In genomic region chr9:62420261-62420917, GRCm38 (mm10) we compare ENCODE assay signal across 9 mouse cellular contexts.
A peak's percentile ranks its signal among the peaks of the same experiment; 100 is the strongest.
DNase-seq lines count a peak whose midpoint lies in the region; ATAC-seq lines count a peak whose summit lies in the region.
"Had no signal": no experiment of that assay in that cellular context is flagged by ENCODE, and none has a peak within 500 bp of the region (broad histone marks: within the 10 kb centered on the region; RNA-seq: fewer than 3 reads in every experiment).

No protein-coding gene starts in this region.

- ATAC-seq in forebrain, embryonic 13.5 days: no peak
- 0 out of 2 replicates have a peak, but pooled peaks have one; percentile 2 for ATAC-seq in megakaryocyte-erythroid progenitor cell, adult 5-6 weeks (replicated peaks; ENCODE audit: low FRiP score, low TSS enrichment, poor library complexity, severe bottlenecking)

- peak overlapping the region; percentile 36; the same call in 1 of the 2 replicates for H3K4me2 ChIP-seq in forebrain, embryonic 13.5 days

- no peak overlapping the region for H3K27ac ChIP-seq in forebrain, embryonic 13.5 days
- H3K27ac ChIP-seq: hindbrain, embryonic 15.5 days had no signal

- no peaks in the 10 kb centered on the region for H3K9me3 ChIP-seq in forebrain, embryonic 13.5 days (replicated peaks)
- H3K9me3 ChIP-seq: hindbrain, embryonic 15.5 days had no signal

- H3K27me3 ChIP-seq in forebrain, embryonic 13.5 days: no peaks in the 10 kb centered on the region
- H3K27me3 ChIP-seq: hindbrain, embryonic 15.5 days had no signal

- intact Hi-C loops in gastrocnemius, postnatal 14 days (cut with DNase I; ENCODE audit: low total_unique reads): no loop called here

- no peak overlapping the region for H3K4me3 ChIP-seq in forebrain, embryonic 13.5 days
- H3K4me3 ChIP-seq: hindbrain, embryonic 15.5 days had no signal

- 0 out of 2 replicates have a peak overlapping the region, but pooled peaks have one; percentile 31 for H3K9ac ChIP-seq in forebrain, embryonic 13.5 days
- H3K9ac ChIP-seq: hindbrain, embryonic 15.5 days had no signal

- peaks cover 21% of the 10 kb centered on the region for H3K4me1 ChIP-seq in forebrain, embryonic 13.5 days

- peaks cover 52% of the 10 kb centered on the region for H3K36me3 ChIP-seq in forebrain, embryonic 13.5 days (ENCODE audit: poor library complexity, severe bottlenecking)

- DNase-seq in gastrocnemius, postnatal 14 days: peak; percentile 47
- DNase-seq in gastrocnemius, adult 8-10 months (ENCODE audit: low spot score in 2 of 2): no peak
- peak; percentile 80 for DNase-seq in adrenal gland, postnatal 14 days
- DNase-seq in kidney, postnatal 25 days: peak; percentile 58 to 77
- no peak for DNase-seq in layer of hippocampus, postnatal 36 days
- no peak for DNase-seq in ovary, postnatal 14 days (ENCODE audit: low spot score)

- 22% methylated on average over 9 of the region's 10 CpGs for WGBS in forebrain, embryonic 13.5 days

Comparison
In these comparisons a context has a peak if more than half of its experiments do, and no peak if none do; other contexts are left out.
1. DNase-seq: peak in gastrocnemius, postnatal 14 days (single experiment), adrenal gland, postnatal 14 days (single experiment) and kidney, postnatal 25 days (2 of 2); none in gastrocnemius, adult 8-10 months (0 of 2), layer of hippocampus, postnatal 36 days (0 of 2) and ovary, postnatal 14 days (single experiment).